Mouse (Mus musculus) heart, embryonic 11.5 days (tissue): ENCODE data around the gene Bach2. TPM values are rescaled to one million over a fixed set of nuclear protein-coding genes. Genes with fewer than 3 reads are reported as not detected.

Source experiments
- ATAC-seq: fragments of 200-750 bp; cut with Nextera tagmentation; replicated peaks from 2 replicates; pipeline ENCODE4 v1.8.0; 2017; ENCODE audit warnings: moderate library complexity; ENCODE audit not compliant: insufficient number of reproducible peaks, low FRiP score, low TSS enrichment
- H3K27ac ChIP-seq: fragments of 300-500 bp; sonication (generic); 2 replicates; pipeline ENCODE4 v1.5.1; 2014; ENCODE audit warnings: mild to moderate bottlenecking, low read depth, low read length
- H3K27me3 ChIP-seq: fragments of 300-500 bp; sonication (generic); 2 replicates; pipeline ENCODE4 v1.6.1; 2014; ENCODE audit warnings: mild to moderate bottlenecking, low read length, mixed read lengths; ENCODE audit not compliant: control insufficient read depth, insufficient read depth
- H3K36me3 ChIP-seq: fragments of 300-500 bp; sonication (generic); 2 replicates; pipeline ENCODE4 v1.6.1; 2014; ENCODE audit warnings: mild to moderate bottlenecking, low read length, moderate library complexity, mixed read lengths; ENCODE audit not compliant: control insufficient read depth, insufficient read depth
- H3K4me1 ChIP-seq: fragments of 300-500 bp; sonication (generic); 2 replicates; pipeline ENCODE4 v1.6.1; 2014; ENCODE audit warnings: low read length; ENCODE audit not compliant: control insufficient read depth, insufficient read depth
- H3K4me2 ChIP-seq: fragments of 300-500 bp; sonication (generic); 2 replicates; pipeline ENCODE4 v1.6.1; 2014; ENCODE audit warnings: mild to moderate bottlenecking, moderate library complexity
- H3K4me3 ChIP-seq: fragments of 300-500 bp; sonication (generic); 2 replicates; pipeline ENCODE4 v1.5.1; 2014; ENCODE audit warnings: low read depth, low read length
- H3K9ac ChIP-seq: fragments of 300-500 bp; sonication (generic); 2 replicates; pipeline ENCODE4 v1.6.1; 2014; ENCODE audit warnings: mild to moderate bottlenecking, low read depth, low read length, moderate library complexity
- H3K9me3 ChIP-seq: fragments of 300-500 bp; sonication (generic); replicated peaks from 2 replicates; pipeline ENCODE4 v1.6.1; 2016; ENCODE audit warnings: low read length; ENCODE audit not compliant: control insufficient read depth
- WGBS: fragments of 180-500 bp; shearing (Covaris S2); extraction: QIAGEN DNeasy Blood & Tissue Kit; methylation state at CpG from one replicate; pipeline ENCODE4 v1.1.7; 2014; ENCODE audit not compliant: insufficient replicate concordance; 5-methylcytosine and 5-hydroxymethylcytosine counted together
- polyA plus RNA-seq: library from polyadenylated mRNA; unstranded; fragments of >200 nt; fragmentation: Nextera tagmentation; extraction: Ambion mirVana; gene quantifications from 2 replicates; pipeline ENCODE4 v1.2.1, GENCODE M21; 2014

Gene Bach2
- polyA plus RNA-seq, 1 experiment from 2014 or later: 8.0 TPM

DNA sequence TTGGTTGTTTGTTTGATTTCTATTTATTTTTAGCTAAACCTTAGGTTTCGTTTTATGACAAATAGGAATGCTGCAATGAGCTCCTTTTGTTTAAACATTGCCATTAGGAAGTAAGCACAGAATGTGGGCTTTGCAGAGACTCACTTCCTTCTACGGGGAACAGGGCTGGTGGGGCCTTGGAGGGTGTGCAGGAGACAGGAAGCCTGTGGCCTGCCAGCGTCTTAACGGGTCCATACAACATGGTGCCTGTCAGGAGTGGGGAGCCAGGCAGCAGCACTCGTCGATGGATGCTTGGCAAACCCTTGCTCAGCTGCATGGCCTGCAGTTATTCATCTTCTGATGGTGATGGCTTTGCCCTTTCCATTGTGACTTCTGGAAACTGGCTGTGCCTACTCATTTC lies 41.8 kb downstream of the Bach2 start:
- Histone ChIP-seq H3K36me3 (no peaks in the 10 kb centered on the region), H3K4me2 (no peak overlapping the region), H3K27ac (no peak overlapping the region), H3K9me3 (no peaks in the 10 kb centered on the region), H3K27me3 (no peaks in the 10 kb centered on the region), H3K4me1 (no peaks in the 10 kb centered on the region), H3K4me3 (no peak overlapping the region), H3K9ac (no peak overlapping the region)
- 46% methylated on average over 6 of the region's 6 CpGs for WGBS
- ATAC-seq: no peak

DNA sequence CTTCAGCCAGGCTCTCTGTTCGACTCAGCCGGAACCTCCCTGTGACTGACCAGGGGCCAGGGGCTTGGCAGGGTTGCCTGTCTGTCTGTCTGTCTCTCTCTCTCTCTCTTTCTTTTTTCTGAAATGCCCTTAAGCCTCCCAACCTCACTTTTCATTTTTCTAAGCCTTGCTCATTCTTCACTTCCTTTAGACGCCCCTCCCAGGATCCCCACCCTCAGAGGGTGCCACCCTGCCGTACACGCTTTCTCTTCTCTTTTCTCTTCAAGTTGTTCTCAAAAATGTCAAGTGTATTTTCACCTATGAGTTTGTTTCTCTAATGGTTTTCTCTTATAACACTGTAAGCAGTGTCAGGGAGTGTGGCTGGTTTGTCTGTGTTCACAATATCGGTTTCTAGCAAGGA lies 42.7 kb downstream of the Bach2 start:
- no peaks in the 10 kb centered on the region for H3K36me3 ChIP-seq
- no peak for ATAC-seq
- no peaks in the 10 kb centered on the region for H3K27me3 ChIP-seq
- WGBS: 80% methylated on average over 6 of the region's 6 CpGs
- H3K9ac ChIP-seq: no peak overlapping the region
- H3K27ac ChIP-seq: no peak overlapping the region
- H3K4me1 ChIP-seq: no peaks in the 10 kb centered on the region
- H3K4me3 ChIP-seq: no peak overlapping the region
- H3K4me2 ChIP-seq: no peak overlapping the region
- H3K9me3 ChIP-seq: no peaks in the 10 kb centered on the region

DNA sequence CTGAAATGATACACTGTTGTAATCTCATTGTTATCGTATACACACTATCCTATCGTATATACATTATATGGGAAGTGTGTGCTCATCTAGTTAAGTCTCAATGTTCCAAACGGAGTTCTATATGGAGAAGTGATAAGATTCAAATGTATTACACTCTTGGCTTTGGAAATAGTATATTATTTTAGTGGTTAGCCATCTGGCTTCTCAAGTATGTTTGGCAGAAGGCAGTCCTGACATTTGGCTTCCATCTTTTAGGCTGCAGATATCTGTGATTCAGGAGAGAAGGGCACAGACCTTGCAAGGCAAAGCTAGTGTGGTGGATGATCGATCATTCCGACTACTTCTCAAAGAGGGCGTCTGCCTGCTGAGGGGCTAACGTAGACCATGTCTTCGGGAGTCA lies 47.8 kb downstream of the Bach2 start:
- Histone ChIP-seq H3K9me3 (no peaks in the 10 kb centered on the region), H3K9ac (no peak overlapping the region), H3K4me1 (peaks cover 35% of the 10 kb centered on the region), H3K4me3 (no peak overlapping the region), H3K4me2 (no peak overlapping the region), H3K36me3 (no peaks in the 10 kb centered on the region), H3K27me3 (no peaks in the 10 kb centered on the region), H3K27ac (no peak overlapping the region)
- 73% methylated on average over 8 of the region's 8 CpGs for WGBS
- no peak for ATAC-seq

DNA sequence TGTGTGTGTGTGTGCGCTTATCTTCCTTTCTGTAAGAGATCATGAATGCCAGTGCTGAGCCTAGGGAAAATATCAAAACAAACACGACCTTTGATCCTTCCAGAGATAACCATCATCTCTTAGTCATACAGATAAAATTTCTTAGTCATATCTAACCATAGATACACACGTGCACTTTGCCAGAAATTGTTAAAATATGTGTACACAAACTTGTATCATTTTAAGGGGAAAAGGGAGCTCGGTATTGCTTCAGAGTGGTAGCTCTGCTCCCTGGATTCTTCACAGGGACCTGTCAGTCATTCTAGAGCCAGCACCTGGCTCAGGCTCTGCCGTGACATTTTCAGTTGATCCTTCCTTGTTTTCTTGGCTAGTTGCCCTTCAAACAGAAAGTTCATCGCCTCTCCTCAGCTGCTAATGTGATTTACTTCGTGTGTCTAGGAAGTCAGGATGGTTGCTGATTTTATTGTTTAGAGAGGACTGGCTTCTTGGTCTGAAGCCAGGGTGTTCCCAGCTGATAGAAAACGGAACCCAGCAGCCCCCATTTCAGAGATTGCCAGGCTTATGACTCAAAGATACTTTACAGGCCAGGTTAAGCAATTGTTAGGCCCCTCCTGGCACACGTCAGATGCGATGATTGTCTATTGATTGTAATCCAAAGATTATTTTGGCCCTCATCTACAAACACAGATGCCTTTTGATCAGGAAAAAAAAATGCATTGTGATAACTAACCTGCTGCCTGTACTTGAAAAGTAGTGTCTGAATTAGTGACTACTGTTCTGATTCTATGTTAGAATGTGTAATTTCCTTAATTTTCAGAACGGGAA lies 49.6 kb downstream of the Bach2 start:
- no peaks in the 10 kb centered on the region for H3K9me3 ChIP-seq
- H3K27me3 ChIP-seq: no peaks in the 10 kb centered on the region
- H3K4me1 ChIP-seq: peaks cover 40% of the 10 kb centered on the region
- no peak overlapping the region for H3K27ac ChIP-seq
- H3K4me3 ChIP-seq: no peak overlapping the region
- ATAC-seq: no peak
- WGBS: 26% methylated on average over 11 of the region's 11 CpGs
- peak overlapping the region; percentile 36; the same call in 1 of the 2 replicates for H3K4me2 ChIP-seq
- 0 out of 2 replicates have a peak overlapping the region, but pooled peaks have one; percentile 40 for H3K9ac ChIP-seq
- no peaks in the 10 kb centered on the region for H3K36me3 ChIP-seq

DNA sequence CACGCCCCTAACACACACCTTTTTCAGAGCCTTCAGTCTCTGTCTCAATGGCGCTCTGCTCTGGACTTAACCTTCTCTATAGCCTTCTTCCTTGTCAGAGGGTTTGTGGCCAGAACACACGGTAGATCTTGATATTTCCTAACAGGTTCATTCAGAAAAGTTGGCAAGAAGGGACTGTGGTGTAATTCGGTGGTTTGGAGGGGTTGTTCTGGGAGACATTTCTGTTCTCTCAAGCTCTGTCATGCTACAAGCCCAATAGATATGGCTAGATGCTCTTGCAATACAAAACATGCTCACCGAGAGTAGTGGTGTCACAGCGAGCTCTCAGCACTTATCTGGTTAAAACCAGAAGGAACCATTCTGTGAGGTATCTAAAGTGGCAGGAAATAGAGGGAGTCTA lies 51.2 kb downstream of the Bach2 start:
- H3K4me3 ChIP-seq: no peak overlapping the region
- WGBS: 50% methylated on average over 6 of the region's 6 CpGs
- H3K4me2 ChIP-seq: no peak overlapping the region
- peaks cover 40% of the 10 kb centered on the region for H3K4me1 ChIP-seq
- ATAC-seq: no peak
- H3K27ac ChIP-seq: no peak overlapping the region; the same call in none of the 2 replicates
- H3K9ac ChIP-seq: no peak overlapping the region
- H3K27me3 ChIP-seq: no peaks in the 10 kb centered on the region
- no peaks in the 10 kb centered on the region for H3K36me3 ChIP-seq
- no peaks in the 10 kb centered on the region for H3K9me3 ChIP-seq

GRCm38 (mm10) chr4:32291406-32291805 lies 52.8 kb downstream of the Bach2 start:
- H3K4me2 ChIP-seq: no peak overlapping the region
- WGBS: 54% methylated on average over 4 of the region's 4 CpGs
- no peaks in the 10 kb centered on the region for H3K36me3 ChIP-seq
- no peak overlapping the region for H3K4me3 ChIP-seq
- no peaks in the 10 kb centered on the region for H3K27me3 ChIP-seq
- no peak overlapping the region for H3K27ac ChIP-seq
- H3K9me3 ChIP-seq: no peaks in the 10 kb centered on the region
- no peak overlapping the region for H3K9ac ChIP-seq
- no peak for ATAC-seq
- H3K4me1 ChIP-seq: peaks cover 44% of the 10 kb centered on the region

GRCm38 (mm10) chr4:32293686-32294265 lies 55.2 kb downstream of the Bach2 start:
- Histone ChIP-seq H3K36me3 (no peaks in the 10 kb centered on the region), H3K9me3 (no peaks in the 10 kb centered on the region), H3K4me2 (no peak overlapping the region), H3K4me1 (peaks cover 42% of the 10 kb centered on the region), H3K4me3 (no peak overlapping the region), H3K27me3 (no peaks in the 10 kb centered on the region), H3K27ac (no peak overlapping the region), H3K9ac (no peak overlapping the region)
- 68% methylated on average over 7 of the region's 7 CpGs for WGBS
- ATAC-seq: no peak

GRCm38 (mm10) chr4:32297071-32297671 lies 58.6 kb downstream of the Bach2 start:
- peak; percentile 62; the same call in 1 of the 2 replicates for ATAC-seq
- H3K9ac ChIP-seq: no peak overlapping the region
- H3K4me1 ChIP-seq: peaks cover 34% of the 10 kb centered on the region
- no peak overlapping the region for H3K4me2 ChIP-seq
- H3K27ac ChIP-seq: peak overlapping the region; percentile 57
- no peak overlapping the region for H3K4me3 ChIP-seq
- H3K9me3 ChIP-seq: no peaks in the 10 kb centered on the region
- WGBS: 26% methylated on average over 6 of the region's 6 CpGs
- no peaks in the 10 kb centered on the region for H3K36me3 ChIP-seq
- H3K27me3 ChIP-seq: no peaks in the 10 kb centered on the region
